Mouse (Mus musculus) testis, adult 2 months (tissue): Measurements from ENCODE around the gene Vangl2.

ENCODE experiments used
- CTCF ChIP-seq: fragments of 200-500 bp; IDR thresholded peaks from 2 replicates; pipeline ENCODE4 v1.5.1; 2012; ENCODE audit warnings: low read depth, mild to moderate bottlenecking, inconsistent platforms, low read length, moderate library complexity; ENCODE audit not compliant: control insufficient read depth, insufficient read depth, insufficient replicate concordance
- POLR2A ChIP-seq: fragments of 200-500 bp; IDR thresholded peaks from 2 replicates; pipeline ENCODE4 v1.6.1; 2012; ENCODE audit warnings: low read depth, mild to moderate bottlenecking, inconsistent platforms, low read length, moderate library complexity; ENCODE audit not compliant: control insufficient read depth

DNA sequence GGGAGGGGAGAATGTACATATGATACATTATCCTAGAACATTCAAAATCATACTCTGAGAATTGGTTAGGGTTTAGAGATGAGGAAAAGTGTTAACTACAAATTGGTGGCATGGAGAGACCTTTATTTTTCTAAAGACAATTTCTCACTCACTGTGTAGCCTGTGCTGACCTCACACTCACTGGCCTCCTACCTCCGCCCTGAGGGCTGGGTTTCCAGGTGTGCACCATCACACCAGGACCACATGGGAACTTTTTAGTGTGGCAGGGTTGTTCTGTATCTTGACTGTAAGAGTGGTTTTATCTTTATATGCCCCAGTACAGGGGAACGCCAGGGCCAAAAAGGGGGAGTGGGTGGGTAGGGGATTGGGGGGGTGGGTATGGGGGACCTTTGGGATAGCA is 50.4 kb downstream of the Vangl2 start:
- no peak for TF ChIP-seq CTCF
- TF ChIP-seq POLR2A = no peak
